Mouse (Mus musculus) testis, adult 2 months (tissue): Measurements from ENCODE around the gene Acsbg2.
A peak's percentile ranks its signal among the peaks of the same experiment; 100 is the strongest.

Source experiments
- CTCF ChIP-seq: fragments of 200-500 bp; IDR thresholded peaks from 2 replicates; pipeline ENCODE4 v1.5.1; 2012; ENCODE audit warnings: low read depth, mild to moderate bottlenecking, inconsistent platforms, low read length, moderate library complexity; ENCODE audit not compliant: control insufficient read depth, insufficient read depth, insufficient replicate concordance
- POLR2A ChIP-seq: fragments of 200-500 bp; IDR thresholded peaks from 2 replicates; pipeline ENCODE4 v1.6.1; 2012; ENCODE audit warnings: low read depth, mild to moderate bottlenecking, inconsistent platforms, low read length, moderate library complexity; ENCODE audit not compliant: control insufficient read depth

GRCm38 (mm10) chr17:56808518-56808917 is 65.7 kb downstream of the Acsbg2 start:
- TF ChIP-seq CTCF, result peak; percentile 90; the same call in 1 of the 2 replicates
- TF ChIP-seq POLR2A, result no peak
